Mouse (Mus musculus): ENCODE data around the gene Coq5. TPM values are rescaled to one million over a fixed set of nuclear protein-coding genes. Genes with fewer than 3 reads are reported as not detected.

The Coq5 gene
- polyA plus RNA-seq, 1 experiment from 2014 or later, result 65.1 TPM

Other genes with a start within 250 kb of the Coq5 start
- 24.9 and 30.2 TPM in 2 replicates for gene Gm10401, start 181.4 kb upstream of the Coq5 start, polyA plus RNA-seq (2015; fragmentation: Nextera tagmentation; extraction: Ambion mirVana)
- 119 and 122 TPM in 2 replicates for gene Acads, start 160.3 kb upstream of the Coq5 start, polyA plus RNA-seq (2015; fragmentation: Nextera tagmentation; extraction: Ambion mirVana)
- 25.7 and 26.6 TPM in 2 replicates for gene Unc119b, start 144.7 kb upstream of the Coq5 start, polyA plus RNA-seq (2015; fragmentation: Nextera tagmentation; extraction: Ambion mirVana)
- gene Mlec, start 121.5 kb upstream of the Coq5 start, polyA plus RNA-seq (2015; fragmentation: Nextera tagmentation; extraction: Ambion mirVana), result 89.9 and 113 TPM in 2 replicates
- 1.5 and 2.3 TPM in 2 replicates for gene Cabp1, start 85.3 kb upstream of the Coq5 start, polyA plus RNA-seq (2015; fragmentation: Nextera tagmentation; extraction: Ambion mirVana)
- 126 and 128 TPM in 2 replicates for gene Pop5, start 43.8 kb upstream of the Coq5 start, polyA plus RNA-seq (2015; fragmentation: Nextera tagmentation; extraction: Ambion mirVana)
- 119 and 120 TPM in 2 replicates for gene Rnf10, start 6.8 kb upstream of the Coq5 start, polyA plus RNA-seq (2015; fragmentation: Nextera tagmentation; extraction: Ambion mirVana)
- gene Dynll1, start 21.3 kb downstream of the Coq5 start, polyA plus RNA-seq (2015; fragmentation: Nextera tagmentation; extraction: Ambion mirVana), result 1,297 TPM in 2 replicates
- 217 and 220 TPM in 2 replicates for gene Srsf9, start 47.5 kb downstream of the Coq5 start, polyA plus RNA-seq (2015; fragmentation: Nextera tagmentation; extraction: Ambion mirVana)
- gene Gatc, start 61.5 kb downstream of the Coq5 start, polyA plus RNA-seq (2015; fragmentation: Nextera tagmentation; extraction: Ambion mirVana), result 24.8 and 24.9 TPM in 2 replicates
- gene Triap1, start 61.6 kb downstream of the Coq5 start, polyA plus RNA-seq (2015; fragmentation: Nextera tagmentation; extraction: Ambion mirVana), result 62.7 and 66.3 TPM in 2 replicates
- gene Cox6a1, start 69.3 kb downstream of the Coq5 start, polyA plus RNA-seq (2015; fragmentation: Nextera tagmentation; extraction: Ambion mirVana), result 1,187 and 1,356 TPM in 2 replicates
- gene Msi1, start 149.9 kb downstream of the Coq5 start, polyA plus RNA-seq (2015; fragmentation: Nextera tagmentation; extraction: Ambion mirVana), result 8.7 and 10.4 TPM in 2 replicates
- gene Pla2g1b, start 186.6 kb downstream of the Coq5 start, polyA plus RNA-seq (2015; fragmentation: Nextera tagmentation; extraction: Ambion mirVana), result 2.1 and 2.9 TPM in 2 replicates
- gene Sirt4, start 205.1 kb downstream of the Coq5 start, polyA plus RNA-seq (2015; fragmentation: Nextera tagmentation; extraction: Ambion mirVana), result 18.6 and 19.8 TPM in 2 replicates
- 56.9 and 58.2 TPM in 2 replicates for gene Pxn, start 227.0 kb downstream of the Coq5 start, polyA plus RNA-seq (2015; fragmentation: Nextera tagmentation; extraction: Ambion mirVana)